ENCODE assay signal across 9 mouse cellular contexts in genomic region chr4:136135874-136136728, GRCm38 (mm10). TPM values are rescaled to one million over a fixed set of nuclear protein-coding genes. Genes with fewer than 3 reads are reported as not detected.
DNase-seq lines count a peak whose midpoint lies in the region; ATAC-seq and TF ChIP-seq lines count a peak whose summit lies in the region.
"Had no signal": no experiment of that assay in that cellular context is flagged by ENCODE, and none has a peak within 500 bp of the region (broad histone marks: within the 10 kb centered on the region; RNA-seq: fewer than 3 reads in every experiment).

No protein-coding gene starts in this region.

- peak overlapping the region; percentile 90 for H3K27ac ChIP-seq in gastrocnemius, adult 2 months
- peak overlapping the region; percentile 100 for H3K27ac ChIP-seq in forebrain, embryonic 11.5 days (ENCODE audit: low read depth, low read length)
- H3K27ac ChIP-seq in intestine, embryonic 14.5 days (ENCODE audit: low read depth): peak overlapping the region; percentile 97
- peak overlapping the region; percentile 99 for H3K27ac ChIP-seq in lung, embryonic 15.5 days
- peak overlapping the region; percentile 92 for H3K27ac ChIP-seq in stomach, embryonic 16.5 days (ENCODE audit: low read length)

- WGBS in forebrain, embryonic 11.5 days: 24% methylated on average over 9 of the region's 9 CpGs
- 40% methylated on average over 9 of the region's 9 CpGs for WGBS in intestine, embryonic 14.5 days
- 35% methylated on average over 9 of the region's 9 CpGs for WGBS in lung, embryonic 15.5 days
- WGBS in stomach, embryonic 16.5 days: 43% methylated on average over 9 of the region's 9 CpGs

- TF ChIP-seq CTCF in gastrocnemius, adult 2 months (IDR thresholded peaks at IDR 0.05): peak; percentile 27; the same call in 1 of the 2 replicates

- peak overlapping the region; percentile 80 for H3K9ac ChIP-seq in forebrain, embryonic 11.5 days (ENCODE audit: low read length)
- H3K9ac ChIP-seq in intestine, embryonic 14.5 days (ENCODE audit: low read length): no peak overlapping the region
- H3K9ac ChIP-seq in lung, embryonic 15.5 days: peak overlapping the region; percentile 63; the same call in 1 of the 2 replicates
- peak overlapping the region; percentile 72 for H3K9ac ChIP-seq in stomach, embryonic 16.5 days (ENCODE audit: low read length)

- H3K36me3 ChIP-seq in forebrain, embryonic 11.5 days (ENCODE audit: control insufficient read depth, insufficient read depth, low read length): no peaks in the 10 kb centered on the region
- H3K36me3 ChIP-seq in intestine, embryonic 14.5 days (ENCODE audit: control insufficient read depth, insufficient read depth, low read length): no peaks in the 10 kb centered on the region
- no peaks in the 10 kb centered on the region for H3K36me3 ChIP-seq in lung, embryonic 15.5 days
- H3K36me3 ChIP-seq in stomach, embryonic 16.5 days (ENCODE audit: control insufficient read depth, insufficient read depth, low read length): no peaks in the 10 kb centered on the region

- peak overlapping the region; percentile 63 for H3K4me2 ChIP-seq in forebrain, embryonic 11.5 days (ENCODE audit: low read depth, low read length, severe bottlenecking)
- H3K4me2 ChIP-seq in intestine, embryonic 14.5 days (ENCODE audit: low read length): peak overlapping the region; percentile 90
- H3K4me2 ChIP-seq in lung, embryonic 15.5 days: peak overlapping the region; percentile 87
- peak overlapping the region; percentile 82 for H3K4me2 ChIP-seq in stomach, embryonic 16.5 days (ENCODE audit: low read depth, low read length)

- intact Hi-C loops in gastrocnemius, adult 2 months (cut with DNase I): no loop called here
- intact Hi-C loops in gastrocnemius, postnatal 36 days (cut with DNase I): no loop called here

- no peak for DNase-seq in gastrocnemius, adult 2 months
- no peak for DNase-seq in gastrocnemius, postnatal 36 days
- DNase-seq in forebrain, embryonic 11.5 days (ENCODE audit: low spot score): no peak
- no peak for DNase-seq in intestine, embryonic 14.5 days (ENCODE audit: low spot score)
- no peak for DNase-seq in yolk sac, embryonic 10.5 days (ENCODE audit: low spot score)
- DNase-seq in ovary, postnatal 14 days (ENCODE audit: low spot score): no peak

- no peak for ATAC-seq in forebrain, embryonic 11.5 days (replicated peaks; ENCODE audit: low FRiP score)
- no peak for ATAC-seq in intestine, embryonic 14.5 days (replicated peaks; ENCODE audit: low FRiP score, low TSS enrichment, low read depth)
- ATAC-seq in lung, embryonic 15.5 days (ENCODE audit: borderline replicate concordance, extremely low read depth, low FRiP score, low TSS enrichment): 0 out of 2 replicates have a peak, but pooled peaks have one; percentile 5
- no peak for ATAC-seq in stomach, embryonic 16.5 days (ENCODE audit: insufficient read depth, low FRiP score)

- H3K4me1 ChIP-seq in forebrain, embryonic 11.5 days (replicated peaks; ENCODE audit: control insufficient read depth, insufficient read depth, low read length): peaks cover 36% of the 10 kb centered on the region
- peaks cover 42% of the 10 kb centered on the region for H3K4me1 ChIP-seq in intestine, embryonic 14.5 days (replicated peaks; ENCODE audit: control insufficient read depth, insufficient read depth, low read length)
- H3K4me1 ChIP-seq in lung, embryonic 15.5 days: peaks cover 71% of the 10 kb centered on the region
- peaks cover 38% of the 10 kb centered on the region for H3K4me1 ChIP-seq in stomach, embryonic 16.5 days (ENCODE audit: control insufficient read depth, insufficient read depth, low read length)

- H3K9me3 ChIP-seq in forebrain, embryonic 11.5 days (ENCODE audit: control insufficient read depth, low read length): no peaks in the 10 kb centered on the region
- H3K9me3 ChIP-seq in intestine, embryonic 14.5 days (ENCODE audit: control insufficient read depth, low read length): no peaks in the 10 kb centered on the region
- H3K9me3 ChIP-seq in lung, embryonic 15.5 days: no peaks in the 10 kb centered on the region
- no peaks in the 10 kb centered on the region for H3K9me3 ChIP-seq in stomach, embryonic 16.5 days (replicated peaks; ENCODE audit: control insufficient read depth, low read length)

- no peak overlapping the region; the same call in 1 of the 2 replicates for H3K4me3 ChIP-seq in gastrocnemius, adult 2 months
- peak overlapping the region; percentile 27 for H3K4me3 ChIP-seq in forebrain, embryonic 11.5 days (ENCODE audit: low read depth, low read length)
- H3K4me3 ChIP-seq in intestine, embryonic 14.5 days (ENCODE audit: low read depth, low read length): no peak overlapping the region
- no peak overlapping the region; the same call in 1 of the 2 replicates for H3K4me3 ChIP-seq in lung, embryonic 15.5 days
- H3K4me3 ChIP-seq in stomach, embryonic 16.5 days (replicated peaks; ENCODE audit: low read length): peak overlapping the region; percentile 46; the same call in 1 of the 2 replicates
- H3K4me3 ChIP-seq: erythroblast, embryonic 14.5 days had no signal

- no peaks in the 10 kb centered on the region for H3K27me3 ChIP-seq in forebrain, embryonic 11.5 days (ENCODE audit: control insufficient read depth, insufficient read depth, low read length)
- no peaks in the 10 kb centered on the region for H3K27me3 ChIP-seq in intestine, embryonic 14.5 days (replicated peaks; ENCODE audit: control insufficient read depth, insufficient read depth, low read length)
- no peaks in the 10 kb centered on the region for H3K27me3 ChIP-seq in lung, embryonic 15.5 days
- H3K27me3 ChIP-seq in stomach, embryonic 16.5 days (ENCODE audit: control insufficient read depth, insufficient read depth, low read length): no peaks in the 10 kb centered on the region

RNA-seq across cellular contexts. Expression of gene Id3, which starts 7.2 kb away (rescaled TPM):
- 10 to 100 TPM; 11.3 to 21.9 TPM for total RNA-seq in gastrocnemius, adult 2 months (2021)
- 10 to 100 TPM; 13.8 to 14.1 TPM for total RNA-seq in gastrocnemius, postnatal 36 days (2021)
- 351 and 380 TPM in 2 replicates for polyA plus RNA-seq in forebrain, embryonic 11.5 days (2014; fragmentation: Nextera tagmentation; extraction: Ambion mirVana)
- polyA plus RNA-seq in intestine, embryonic 14.5 days (2014; fragmentation: Nextera tagmentation; extraction: Ambion mirVana): 325 and 351 TPM in 2 replicates
- polyA plus RNA-seq in lung, embryonic 15.5 days (2015; fragmentation: Nextera tagmentation; extraction: Ambion mirVana): 498 and 529 TPM in 2 replicates
- 271 and 285 TPM in 2 replicates for polyA plus RNA-seq in stomach, embryonic 16.5 days (2015; fragmentation: Nextera tagmentation; extraction: Ambion mirVana)

RNA-seq across cellular contexts. Expression of gene E2f2, which starts 36.1 kb away (rescaled TPM):
- 1 to 10 TPM in 1 of 2 experiments, under 1 TPM in 1; 0.48 to 1.1 TPM for total RNA-seq in gastrocnemius, adult 2 months (2021)
- 1 to 10 TPM; 1.3 to 1.9 TPM for total RNA-seq in gastrocnemius, postnatal 36 days (2021)
- 9.4 and 10.2 TPM in 2 replicates for polyA plus RNA-seq in forebrain, embryonic 11.5 days (2014; fragmentation: Nextera tagmentation; extraction: Ambion mirVana)
- 4.1 and 5.0 TPM in 2 replicates for polyA plus RNA-seq in intestine, embryonic 14.5 days (2014; fragmentation: Nextera tagmentation; extraction: Ambion mirVana)
- 13.7 and 16.1 TPM in 2 replicates for polyA plus RNA-seq in lung, embryonic 15.5 days (2015; fragmentation: Nextera tagmentation; extraction: Ambion mirVana)
- 7.7 and 9.3 TPM in 2 replicates for polyA plus RNA-seq in stomach, embryonic 16.5 days (2015; fragmentation: Nextera tagmentation; extraction: Ambion mirVana)

Comparison
In these comparisons a context has a peak if more than half of its experiments do, and no peak if none do; other contexts are left out.
1. H3K4me3 ChIP-seq: peak in forebrain, embryonic 11.5 days (single experiment) and stomach, embryonic 16.5 days (single experiment); none in gastrocnemius, adult 2 months (single experiment), intestine, embryonic 14.5 days (single experiment) and lung, embryonic 15.5 days (single experiment).
2. Peak in every context shown above with its lines, with median percentiles within 50 percentile points of each other: H3K27ac ChIP-seq and H3K4me2 ChIP-seq.